Mouse (Mus musculus): ENCODE measurements at regions not wholly inside any gene's neighbourhood (a gene's known extent, or its start where the extent isn't known, plus 50 kb on each side); places are given as distances from the start of the nearest gene placed in this dataset.

DNA sequence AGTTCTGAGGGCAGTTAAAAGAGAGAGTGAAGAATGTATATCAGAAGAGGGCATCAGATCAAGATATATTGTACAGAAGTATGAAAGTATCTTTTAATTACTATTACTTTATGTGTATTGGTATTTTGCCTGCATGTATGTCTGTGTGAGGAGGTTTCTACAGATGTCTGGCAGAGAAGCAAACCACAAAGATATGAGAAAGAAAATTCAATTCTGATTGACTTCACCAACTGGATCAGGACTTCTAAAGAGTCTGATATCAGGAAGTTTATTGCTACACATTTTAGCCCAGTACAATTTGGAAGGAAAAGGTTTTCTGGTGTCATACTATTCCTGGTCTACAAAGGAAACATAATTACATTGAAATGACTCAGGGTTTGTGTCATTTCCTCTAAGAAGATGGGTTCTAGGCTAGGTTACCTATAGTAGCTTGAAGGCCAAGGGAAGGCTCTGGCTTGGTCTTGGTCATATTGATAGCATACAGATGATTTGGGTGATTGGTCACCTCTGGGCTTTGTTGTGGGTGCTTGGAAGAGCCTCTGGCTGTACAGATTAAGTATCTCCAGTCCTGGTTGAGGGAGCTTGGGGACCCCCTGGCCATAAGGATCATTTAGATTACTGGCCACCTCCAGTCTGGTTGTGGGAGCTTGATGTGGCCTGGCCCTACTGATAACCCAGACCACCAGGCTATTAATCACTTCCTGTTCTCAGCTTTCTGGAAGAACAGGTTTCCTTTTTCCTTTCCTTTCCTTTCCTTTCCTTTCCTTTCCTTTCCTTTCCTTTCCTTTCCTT is 275.1 kb upstream of the Pkn2 start:
- no peak for ATAC-seq (ENCODE audit: borderline replicate concordance, extremely low read depth, low FRiP score, low TSS enrichment)

DNA sequence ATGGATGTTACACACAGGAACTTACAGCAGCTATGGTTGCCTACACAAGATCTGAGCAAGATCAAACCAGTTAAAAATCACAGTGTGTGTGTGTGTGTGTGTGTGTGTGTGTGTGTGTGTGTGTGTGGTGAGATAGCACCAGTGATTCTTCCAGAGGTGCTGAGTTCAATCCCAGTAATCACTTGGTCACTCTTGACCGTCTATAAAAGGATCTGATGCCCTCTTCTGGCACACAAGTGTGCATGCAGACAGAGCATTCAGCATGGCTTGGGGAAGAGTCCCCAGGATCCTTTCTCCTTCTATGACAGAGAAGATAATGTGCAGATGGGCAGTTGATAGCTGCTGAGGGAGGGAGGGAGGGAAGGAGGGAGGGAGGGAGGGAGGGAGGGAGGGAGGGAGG is 274.4 kb upstream of the Pkn2 start:
- no peaks in the 10 kb centered on the region for H3K4me1 ChIP-seq
- no peak overlapping the region for H3K27ac ChIP-seq
- no peaks in the 10 kb centered on the region for H3K36me3 ChIP-seq
- no peak overlapping the region for H3K9ac ChIP-seq
- no peaks in the 10 kb centered on the region for H3K9me3 ChIP-seq
- 43% methylated on average over 1 of the region's 1 CpGs for WGBS
- ATAC-seq (ENCODE audit: borderline replicate concordance, extremely low read depth, low FRiP score, low TSS enrichment), result no peak
- no peaks in the 10 kb centered on the region for H3K27me3 ChIP-seq
- H3K4me3 ChIP-seq, result no peak overlapping the region
- H3K4me2 ChIP-seq, result no peak overlapping the region

More for the DNA sequence above, 275.1 kb upstream of the Pkn2 start:
- Histone ChIP-seq H3K9me3 (no peaks in the 10 kb centered on the region), H3K27me3 (no peaks in the 10 kb centered on the region), H3K27ac (no peak overlapping the region), H3K36me3 (no peaks in the 10 kb centered on the region), H3K4me3 (no peak overlapping the region), H3K4me1 (no peaks in the 10 kb centered on the region), H3K9ac (no peak overlapping the region), H3K4me2 (no peak overlapping the region)

GRCm38 (mm10) chr3:143155556-143155955 is 273.8 kb upstream of the Pkn2 start:
- Histone ChIP-seq H3K9ac (no peak overlapping the region), H3K27me3 (no peaks in the 10 kb centered on the region), H3K27ac (no peak overlapping the region), H3K9me3 (no peaks in the 10 kb centered on the region), H3K4me2 (no peak overlapping the region), H3K36me3 (no peaks in the 10 kb centered on the region), H3K4me3 (no peak overlapping the region), H3K4me1 (no peaks in the 10 kb centered on the region)
- no peak; the same call in 1 of the 2 replicates for ATAC-seq (ENCODE audit: borderline replicate concordance, extremely low read depth, low FRiP score, low TSS enrichment)
- 69% methylated on average over 1 of the region's 1 CpGs for WGBS

DNA sequence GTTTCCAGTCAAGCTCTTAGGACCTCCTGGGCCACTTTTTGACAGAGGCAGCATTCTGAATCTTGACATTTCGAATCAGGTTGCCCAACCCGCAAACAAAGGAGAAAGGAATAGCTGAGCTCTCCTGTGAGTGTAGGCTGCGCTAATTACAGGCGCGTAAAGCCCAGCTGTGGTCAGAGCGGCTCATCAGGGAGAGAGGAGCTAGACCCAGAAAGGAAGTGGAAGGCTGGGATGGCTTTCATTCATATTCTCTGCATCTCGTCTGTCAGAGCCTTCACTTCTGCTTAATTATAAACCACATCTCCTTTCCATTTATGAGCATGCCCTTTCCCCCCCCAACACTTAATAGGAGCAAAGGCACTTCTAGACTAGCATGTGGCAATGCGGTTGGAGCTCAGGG is 265.7 kb upstream of the Pkn2 start:
- Histone ChIP-seq H3K9ac (no peak overlapping the region), H3K27me3 (no peaks in the 10 kb centered on the region), H3K4me2 (no peak overlapping the region), H3K4me1 (no peaks in the 10 kb centered on the region), H3K36me3 (no peaks in the 10 kb centered on the region), H3K9me3 (no peaks in the 10 kb centered on the region), H3K4me3 (no peak overlapping the region), H3K27ac (no peak overlapping the region)
- WGBS, result 65% methylated on average over 8 of the region's 8 CpGs
- ATAC-seq (ENCODE audit: borderline replicate concordance, extremely low read depth, low FRiP score, low TSS enrichment), result no peak

DNA sequence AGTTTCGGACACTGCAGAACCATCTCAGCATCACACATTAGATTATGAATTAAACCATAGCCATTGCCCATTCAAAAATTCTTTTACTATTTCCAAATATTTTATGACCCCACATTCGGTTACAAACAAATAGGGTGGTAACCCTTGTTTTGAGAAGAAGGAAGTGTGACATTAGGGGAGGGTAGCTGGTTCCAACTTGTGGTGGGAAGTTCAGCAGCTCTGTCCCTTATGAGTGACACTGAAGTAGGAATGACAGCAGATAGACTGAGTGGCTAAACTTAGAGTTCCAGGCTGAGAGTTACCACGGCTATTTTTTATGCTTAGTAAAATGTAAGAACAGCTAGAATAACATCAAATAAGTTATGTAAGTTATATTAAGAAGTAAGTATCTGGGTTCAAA is 257.1 kb upstream of the Pkn2 start:
- Histone ChIP-seq H3K4me3 (no peak overlapping the region), H3K4me1 (no peaks in the 10 kb centered on the region), H3K27ac (no peak overlapping the region), H3K36me3 (no peaks in the 10 kb centered on the region), H3K9me3 (no peaks in the 10 kb centered on the region), H3K4me2 (no peak overlapping the region), H3K9ac (no peak overlapping the region), H3K27me3 (no peaks in the 10 kb centered on the region)
- WGBS, result 79% methylated on average over 3 of the region's 3 CpGs
- ATAC-seq (ENCODE audit: borderline replicate concordance, extremely low read depth, low FRiP score, low TSS enrichment), result no peak

DNA sequence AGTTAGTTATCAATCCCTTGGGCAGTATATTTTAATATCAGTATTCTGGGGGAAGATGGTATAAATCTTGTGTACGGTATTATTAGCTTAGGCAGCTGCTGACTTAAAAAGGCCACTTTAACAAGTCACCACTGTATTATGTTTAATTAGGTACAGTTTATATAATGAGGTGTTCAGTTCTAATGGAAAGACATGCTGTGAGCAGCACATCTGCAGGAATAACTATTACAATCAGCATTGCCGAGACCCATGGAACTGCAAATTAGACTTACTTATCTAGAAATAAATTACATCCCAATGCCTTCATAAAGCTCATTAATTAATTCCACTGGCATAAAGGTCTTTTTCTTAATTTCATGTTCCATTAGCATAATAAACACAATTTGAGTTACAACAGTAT is 252.7 kb upstream of the Pkn2 start:
- Histone ChIP-seq H3K27me3 (no peaks in the 10 kb centered on the region), H3K4me3 (no peak overlapping the region), H3K4me2 (no peak overlapping the region), H3K9me3 (no peaks in the 10 kb centered on the region), H3K27ac (no peak overlapping the region), H3K4me1 (no peaks in the 10 kb centered on the region), H3K9ac (no peak overlapping the region), H3K36me3 (no peaks in the 10 kb centered on the region)
- ATAC-seq (ENCODE audit: borderline replicate concordance, extremely low read depth, low FRiP score, low TSS enrichment), result no peak
- 62% methylated on average over 2 of the region's 2 CpGs for WGBS

- Histone ChIP-seq H3K4me3 (no peak overlapping the region), H3K9me3 (no peaks in the 10 kb centered on the region), H3K4me2 (no peak overlapping the region), H3K36me3 (no peaks in the 10 kb centered on the region), H3K27me3 (no peaks in the 10 kb centered on the region), H3K27ac (peak overlapping the region; percentile 21), H3K9ac (no peak overlapping the region), H3K4me1 (peaks cover 6% of the 10 kb centered on the region)
- ATAC-seq (ENCODE audit: borderline replicate concordance, extremely low read depth, low FRiP score, low TSS enrichment), result peak; percentile 41; the same call in 1 of the 2 replicates
- 31% methylated on average over 13 of the region's 13 CpGs for WGBS
These were observed 226.0 kb upstream of the Pkn2 start for GRCm38 (mm10) chr3:143107733-143108291.

- Histone ChIP-seq H3K4me2 (no peak overlapping the region), H3K9ac (no peak overlapping the region), H3K27ac (no peak overlapping the region), H3K36me3 (no peaks in the 10 kb centered on the region), H3K9me3 (no peaks in the 10 kb centered on the region), H3K4me3 (no peak overlapping the region), H3K27me3 (peaks cover 11% of the 10 kb centered on the region; the same call in 1 of the 2 replicates), H3K4me1 (peaks cover 9% of the 10 kb centered on the region)
- 36% methylated on average over 2 of the region's 2 CpGs for WGBS
- ATAC-seq (ENCODE audit: borderline replicate concordance, extremely low read depth, low FRiP score, low TSS enrichment), result no peak
These were observed 222.9 kb upstream of the Pkn2 start for GRCm38 (mm10) chr3:143104734-143105133.

DNA sequence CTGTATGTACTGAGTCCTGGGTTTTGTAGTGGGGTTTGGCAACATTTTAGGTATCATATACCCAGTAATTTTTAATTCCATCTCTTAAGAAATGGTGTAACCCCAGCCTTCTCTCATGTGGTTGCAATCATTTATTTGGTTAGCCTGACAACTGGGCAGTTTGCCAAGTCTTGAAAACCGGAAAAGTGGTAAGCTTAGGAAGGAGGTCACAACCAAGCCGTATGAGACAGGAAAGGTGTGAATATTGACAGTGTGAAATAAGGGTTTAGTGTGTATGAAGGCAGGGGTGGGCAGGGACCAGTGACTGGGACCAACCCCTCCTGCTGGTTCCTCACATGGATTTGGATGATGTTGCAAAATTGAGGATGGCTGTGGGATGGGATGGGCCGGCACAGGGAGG is 221.5 kb upstream of the Pkn2 start:
- H3K9me3 ChIP-seq, result no peaks in the 10 kb centered on the region
- H3K4me3 ChIP-seq, result no peak overlapping the region
- no peak overlapping the region for H3K9ac ChIP-seq
- peak; percentile 63 for ATAC-seq (ENCODE audit: borderline replicate concordance, extremely low read depth, low FRiP score, low TSS enrichment)
- no peak overlapping the region for H3K4me2 ChIP-seq
- H3K27ac ChIP-seq, result no peak overlapping the region
- H3K36me3 ChIP-seq, result no peaks in the 10 kb centered on the region
- peaks cover 9% of the 10 kb centered on the region for H3K4me1 ChIP-seq
- peaks cover 11% of the 10 kb centered on the region; the same call in 1 of the 2 replicates for H3K27me3 ChIP-seq
- WGBS, result 14% methylated on average over 3 of the region's 3 CpGs

DNA sequence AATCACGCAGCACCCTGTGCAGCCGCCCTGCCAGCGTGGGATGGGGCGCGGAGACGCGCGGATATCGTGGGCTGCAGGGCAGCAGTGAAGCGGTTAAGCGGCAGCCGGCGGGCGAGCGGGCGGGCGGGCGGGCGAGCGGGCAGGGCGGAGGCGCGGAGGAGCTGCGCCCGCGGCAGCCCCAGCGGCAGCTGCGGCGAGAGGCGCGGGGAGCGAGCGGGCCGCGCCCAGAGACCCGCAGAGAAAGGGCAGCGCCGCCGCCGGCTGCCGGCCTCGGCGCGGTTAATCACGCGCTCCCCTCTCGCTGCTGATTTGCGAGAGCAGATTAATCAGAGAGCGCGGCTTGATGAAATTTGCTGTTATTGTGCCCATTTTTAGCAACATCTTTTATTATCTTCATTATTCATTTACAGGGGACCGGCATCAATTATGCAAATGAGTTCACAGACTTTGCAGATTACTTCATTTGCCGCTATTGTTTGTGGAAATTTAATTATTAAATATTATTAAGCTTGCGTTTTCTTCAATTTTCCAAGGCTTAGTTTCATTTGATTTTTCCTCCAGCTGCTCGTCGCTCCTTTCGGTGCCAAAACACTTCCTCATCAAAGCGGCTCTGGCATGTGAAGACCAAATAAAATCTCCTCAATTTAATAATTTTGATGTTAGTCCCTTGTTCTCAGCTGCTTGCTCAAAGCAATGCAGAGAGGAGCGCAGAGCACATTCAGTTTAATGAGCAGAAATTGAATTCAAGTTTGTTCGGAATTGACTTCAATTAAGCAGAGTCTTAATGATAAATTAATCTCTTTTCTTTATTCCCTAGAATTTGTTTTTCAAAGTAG is 219.2 kb upstream of the Pkn2 start:
- peak; percentile 53; the same call in 1 of the 2 replicates for ATAC-seq (ENCODE audit: borderline replicate concordance, extremely low read depth, low FRiP score, low TSS enrichment)
- peak overlapping the region; percentile 89 for H3K4me2 ChIP-seq

DNA sequence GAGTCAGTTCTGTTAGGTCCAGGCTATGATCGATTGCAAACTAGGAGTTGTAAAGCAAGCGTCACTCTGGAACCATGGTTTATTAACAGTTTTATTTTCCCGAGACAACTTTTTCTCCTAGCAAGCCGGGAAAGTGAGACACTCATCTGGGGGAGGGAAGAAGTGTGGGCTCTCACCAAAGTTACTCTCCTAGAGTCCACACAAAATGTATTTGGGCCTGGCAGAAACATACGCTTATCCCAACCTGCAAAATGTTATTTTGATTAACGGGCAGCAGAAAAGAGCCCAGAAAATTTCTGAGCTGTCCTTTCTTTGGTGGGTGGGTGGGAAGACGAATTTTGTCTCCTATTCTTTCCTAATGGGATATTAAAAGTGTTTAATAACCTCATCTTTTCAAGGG is 218.4 kb upstream of the Pkn2 start:
- H3K27ac ChIP-seq, result no peak overlapping the region
- ATAC-seq (ENCODE audit: borderline replicate concordance, extremely low read depth, low FRiP score, low TSS enrichment), result no peak

More for the DNA sequence above, 219.2 kb upstream of the Pkn2 start:
- H3K9me3 ChIP-seq, result no peaks in the 10 kb centered on the region
- H3K27me3 ChIP-seq, result peaks cover 11% of the 10 kb centered on the region; the same call in 1 of the 2 replicates
- H3K4me3 ChIP-seq, result peak overlapping the region; percentile 50
- H3K27ac ChIP-seq, result no peak overlapping the region
- H3K4me1 ChIP-seq, result peaks cover 9% of the 10 kb centered on the region
- peak overlapping the region; percentile 42 for H3K9ac ChIP-seq
- 3% methylated on average over 59 of the region's 59 CpGs for WGBS
- no peaks in the 10 kb centered on the region for H3K36me3 ChIP-seq

DNA sequence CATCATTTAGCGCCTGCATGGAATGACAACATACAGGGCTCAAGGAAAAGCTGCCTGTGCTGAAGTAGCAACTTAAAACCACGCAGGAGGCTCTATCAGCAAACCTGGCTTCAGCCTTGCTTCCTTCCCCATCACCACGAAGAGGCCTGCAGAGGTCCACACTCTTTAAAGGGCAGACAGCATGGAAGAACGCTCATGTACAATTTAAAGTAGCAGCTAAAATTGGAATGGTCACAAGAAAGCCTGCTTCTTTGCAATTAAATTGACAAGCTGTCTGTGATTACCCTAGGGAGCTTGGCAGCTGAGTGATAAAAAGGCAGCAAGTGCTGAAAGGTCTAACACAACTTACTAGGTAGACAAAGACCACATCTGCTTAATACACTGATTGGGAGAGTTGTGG is 210.4 kb upstream of the Pkn2 start:
- no peak overlapping the region for H3K9ac ChIP-seq
- ATAC-seq (ENCODE audit: borderline replicate concordance, extremely low read depth, low FRiP score, low TSS enrichment), result no peak
- H3K4me3 ChIP-seq, result no peak overlapping the region
- H3K9me3 ChIP-seq, result no peaks in the 10 kb centered on the region
- no peaks in the 10 kb centered on the region for H3K27me3 ChIP-seq
- 45% methylated on average over 4 of the region's 4 CpGs for whole genome bisulfite sequencing
- H3K4me2 ChIP-seq, result no peak overlapping the region
- peaks cover 7% of the 10 kb centered on the region for H3K4me1 ChIP-seq
- H3K36me3 ChIP-seq, result no peaks in the 10 kb centered on the region
- H3K27ac ChIP-seq, result no peak overlapping the region

More for the DNA sequence above, 218.4 kb upstream of the Pkn2 start:
- H3K9ac ChIP-seq, result no peak overlapping the region
- H3K4me2 ChIP-seq, result peak overlapping the region; percentile 89
- H3K9me3 ChIP-seq, result no peaks in the 10 kb centered on the region
- peaks cover 9% of the 10 kb centered on the region for H3K4me1 ChIP-seq
- 51% methylated on average over 7 of the region's 7 CpGs for WGBS
- H3K36me3 ChIP-seq, result no peaks in the 10 kb centered on the region
- H3K4me3 ChIP-seq, result peak overlapping the region; percentile 50
- H3K27me3 ChIP-seq, result peaks cover 11% of the 10 kb centered on the region; the same call in 1 of the 2 replicates
